Mouse (Mus musculus): ENCODE measurements around the gene Dcaf11.

DNA sequence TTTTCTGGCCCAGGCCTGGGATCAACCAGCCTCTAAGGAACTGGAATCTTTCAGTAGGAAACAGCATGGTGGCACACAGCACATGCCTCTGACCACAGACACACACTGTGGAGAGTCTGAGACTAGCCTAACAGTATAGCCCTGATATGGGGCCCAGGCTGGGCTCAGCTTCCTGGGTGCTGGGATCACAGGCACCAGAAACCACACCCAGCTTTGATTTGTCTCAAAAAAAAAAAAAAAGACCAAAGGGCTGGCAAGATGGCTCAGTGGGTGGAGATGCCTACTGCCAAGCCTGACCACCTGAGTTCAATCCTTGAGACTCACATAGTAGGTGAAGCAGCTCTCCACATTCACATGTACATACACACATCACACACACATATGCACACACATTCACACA lies 5.2 kb upstream of the Dcaf11 start:
- TF ChIP-seq POLR2A (IDR thresholded peaks at IDR 0.05; ENCODE audit: low read depth, low read length) (no peak), CTCF (IDR thresholded peaks at IDR 0.05; ENCODE audit: extremely low read depth, insufficient read length, insufficient replicate concordance, low read depth, low read length) (no peak)

Measured in small intestine, adult 2 months (tissue).